Mouse (Mus musculus): ENCODE measurements at regions not wholly inside any gene's neighbourhood (a gene's known extent, or its start where the extent isn't known, plus 50 kb on each side); places are given as distances from the start of the nearest gene placed in this dataset.
A peak's percentile ranks its signal among the peaks of the same experiment; 100 is the strongest.

DNA sequence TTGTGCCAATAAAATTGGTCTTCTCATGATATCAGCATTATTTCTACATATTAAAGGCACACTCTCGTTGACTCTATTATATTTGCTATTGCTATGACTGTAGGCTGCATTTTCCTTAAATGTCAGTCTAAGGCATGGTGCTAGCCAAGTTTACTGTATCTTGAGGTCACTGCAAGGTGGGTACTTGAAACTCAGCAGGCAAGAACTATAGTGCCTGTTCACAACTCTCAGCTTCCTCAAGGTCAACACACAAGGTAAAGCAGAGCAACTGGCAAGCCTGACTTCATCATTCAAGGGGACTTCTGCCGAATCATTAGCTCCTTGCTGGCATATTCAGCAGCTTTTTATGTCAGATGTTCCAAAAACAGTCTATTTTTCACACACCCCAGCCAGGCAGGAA, 667.1 kb upstream of the B3galt2 start:
- no peak overlapping the region for H3K9ac ChIP-seq (ENCODE audit: low read length)
- no peaks in the 10 kb centered on the region for H3K36me3 ChIP-seq (ENCODE audit: control insufficient read depth, insufficient read depth)
- H3K4me1 ChIP-seq (ENCODE audit: control insufficient read depth, insufficient read depth, low read length), result peaks cover 3% of the 10 kb centered on the region; the same call in 1 of the 2 replicates
- WGBS, result 46% methylated on average over 2 of the region's 2 CpGs
- H3K4me3 ChIP-seq (ENCODE audit: low read length), result no peak overlapping the region
- ATAC-seq (replicated peaks; ENCODE audit: extremely low read depth, insufficient read depth, low FRiP score), result no peak; the same call in 1 of the 2 replicates
- H3K27me3 ChIP-seq (ENCODE audit: control insufficient read depth, insufficient read depth, low read length), result no peaks in the 10 kb centered on the region
- H3K9me3 ChIP-seq (replicated peaks; ENCODE audit: control insufficient read depth, low read length), result no peaks in the 10 kb centered on the region
- no peak overlapping the region for H3K27ac ChIP-seq (ENCODE audit: low read length)
- no peak overlapping the region for H3K4me2 ChIP-seq (ENCODE audit: low read depth, low read length)

GRCm38 (mm10) chr1:142982994-142983393, 657.5 kb upstream of the B3galt2 start:
- no peak overlapping the region for H3K27ac ChIP-seq (ENCODE audit: low read length)
- WGBS, result 56% methylated on average over 5 of the region's 5 CpGs
- ATAC-seq (replicated peaks; ENCODE audit: extremely low read depth, insufficient read depth, low FRiP score), result no peak
- H3K27me3 ChIP-seq (ENCODE audit: control insufficient read depth, insufficient read depth, low read length), result no peaks in the 10 kb centered on the region
- no peak overlapping the region for H3K4me2 ChIP-seq (ENCODE audit: low read depth, low read length)
- no peak overlapping the region for H3K4me3 ChIP-seq (ENCODE audit: low read length)
- H3K4me1 ChIP-seq (ENCODE audit: control insufficient read depth, insufficient read depth, low read length), result peaks cover 19% of the 10 kb centered on the region
- no peaks in the 10 kb centered on the region for H3K9me3 ChIP-seq (replicated peaks; ENCODE audit: control insufficient read depth, low read length)
- no peak overlapping the region for H3K9ac ChIP-seq (ENCODE audit: low read length)
- H3K36me3 ChIP-seq (ENCODE audit: control insufficient read depth, insufficient read depth), result no peaks in the 10 kb centered on the region

DNA sequence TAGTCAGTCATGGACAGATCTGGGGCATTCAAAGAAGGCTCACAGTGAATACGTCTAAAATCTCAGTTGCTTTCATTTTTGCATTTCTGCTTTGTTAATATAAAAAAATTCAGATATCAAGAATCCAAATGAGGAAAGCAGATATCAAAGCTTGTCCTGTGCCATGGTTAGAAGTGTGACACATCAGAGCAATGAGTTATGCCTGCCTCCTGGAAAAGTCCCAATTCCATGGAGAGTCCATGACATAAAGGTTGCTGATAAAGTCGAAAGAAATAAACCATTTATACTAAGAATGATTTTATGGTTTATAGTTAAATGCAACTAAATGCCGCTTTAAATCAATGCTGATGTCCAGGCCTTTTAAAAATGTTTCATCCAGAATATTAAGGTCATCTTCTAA, 656.8 kb upstream of the B3galt2 start:
- Histone ChIP-seq H3K9me3 (replicated peaks; ENCODE audit: control insufficient read depth, low read length) (no peaks in the 10 kb centered on the region), H3K4me1 (ENCODE audit: control insufficient read depth, insufficient read depth, low read length) (peaks cover 19% of the 10 kb centered on the region), H3K4me3 (ENCODE audit: low read length) (no peak overlapping the region), H3K36me3 (ENCODE audit: control insufficient read depth, insufficient read depth) (no peaks in the 10 kb centered on the region), H3K4me2 (ENCODE audit: low read depth, low read length) (no peak overlapping the region), H3K27me3 (ENCODE audit: control insufficient read depth, insufficient read depth, low read length) (no peaks in the 10 kb centered on the region), H3K9ac (ENCODE audit: low read length) (no peak overlapping the region), H3K27ac (ENCODE audit: low read length) (no peak overlapping the region)
- 58% methylated on average over 3 of the region's 3 CpGs for WGBS
- ATAC-seq (replicated peaks; ENCODE audit: extremely low read depth, insufficient read depth, low FRiP score), result no peak

GRCm38 (mm10) chr1:142985516-142985915, 654.9 kb upstream of the B3galt2 start:
- 0 out of 2 replicates have a peak, but pooled peaks have one; percentile 18 for ATAC-seq (replicated peaks; ENCODE audit: extremely low read depth, insufficient read depth, low FRiP score)
- H3K4me2 ChIP-seq (ENCODE audit: low read depth, low read length), result no peak overlapping the region
- no peaks in the 10 kb centered on the region for H3K9me3 ChIP-seq (replicated peaks; ENCODE audit: control insufficient read depth, low read length)
- H3K27me3 ChIP-seq (ENCODE audit: control insufficient read depth, insufficient read depth, low read length), result no peaks in the 10 kb centered on the region
- peaks cover 19% of the 10 kb centered on the region for H3K4me1 ChIP-seq (ENCODE audit: control insufficient read depth, insufficient read depth, low read length)
- no peak overlapping the region for H3K27ac ChIP-seq (ENCODE audit: low read length)
- 12% methylated on average over 1 of the region's 1 CpGs for WGBS
- H3K9ac ChIP-seq (ENCODE audit: low read length), result no peak overlapping the region
- H3K36me3 ChIP-seq (ENCODE audit: control insufficient read depth, insufficient read depth), result no peaks in the 10 kb centered on the region
- H3K4me3 ChIP-seq (ENCODE audit: low read length), result no peak overlapping the region

DNA sequence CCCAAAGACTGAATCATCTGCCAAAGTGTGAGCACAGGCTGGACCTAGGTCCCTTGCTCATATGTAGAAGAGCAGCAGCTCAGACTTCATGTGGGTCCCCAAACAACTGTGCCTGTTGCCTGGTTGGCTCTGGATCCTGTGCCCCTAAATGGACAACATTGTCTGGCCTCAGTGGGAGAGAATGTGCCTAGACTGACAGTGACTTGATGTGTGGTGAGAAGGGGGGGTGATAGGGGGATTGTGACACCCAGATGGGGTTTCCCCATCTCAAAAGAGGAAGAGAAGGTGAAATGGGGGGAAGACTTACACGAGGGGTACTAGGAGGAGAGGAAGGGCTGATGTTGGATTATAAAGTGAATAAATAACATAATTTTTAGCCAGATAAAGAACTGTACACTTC, 640.2 kb upstream of the B3galt2 start:
- Histone ChIP-seq H3K27me3 (ENCODE audit: control insufficient read depth, insufficient read depth, low read length) (no peaks in the 10 kb centered on the region), H3K9ac (ENCODE audit: low read length) (no peak overlapping the region), H3K27ac (ENCODE audit: low read length) (no peak overlapping the region), H3K36me3 (ENCODE audit: control insufficient read depth, insufficient read depth) (no peaks in the 10 kb centered on the region), H3K4me2 (ENCODE audit: low read depth, low read length) (no peak overlapping the region), H3K9me3 (replicated peaks; ENCODE audit: control insufficient read depth, low read length) (no peaks in the 10 kb centered on the region), H3K4me3 (ENCODE audit: low read length) (no peak overlapping the region), H3K4me1 (ENCODE audit: control insufficient read depth, insufficient read depth, low read length) (no peaks in the 10 kb centered on the region)
- no peak for ATAC-seq (replicated peaks; ENCODE audit: extremely low read depth, insufficient read depth, low FRiP score)
- 48% methylated on average over 1 of the region's 1 CpGs for WGBS

DNA sequence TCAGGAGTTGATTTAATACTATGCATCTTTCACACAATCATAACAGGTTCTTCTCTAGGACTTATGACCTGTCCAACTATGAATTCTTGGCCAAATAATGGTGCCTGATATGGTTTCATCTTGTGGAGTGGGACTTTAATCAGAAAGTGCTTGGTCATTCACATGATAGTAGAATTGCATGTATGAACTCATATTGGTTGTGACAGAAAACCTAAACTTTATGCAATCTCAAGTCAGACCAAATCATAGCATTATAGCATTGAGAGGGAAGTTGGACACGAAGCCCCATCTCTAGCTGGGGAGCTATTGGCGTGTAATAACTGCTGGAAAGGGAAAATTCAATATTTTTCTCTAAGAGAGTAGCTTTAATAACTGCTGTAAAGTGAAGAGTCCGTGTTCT, 639.4 kb upstream of the B3galt2 start:
- Histone ChIP-seq H3K36me3 (ENCODE audit: control insufficient read depth, insufficient read depth) (no peaks in the 10 kb centered on the region), H3K4me3 (ENCODE audit: low read length) (no peak overlapping the region), H3K9me3 (replicated peaks; ENCODE audit: control insufficient read depth, low read length) (no peaks in the 10 kb centered on the region), H3K9ac (ENCODE audit: low read length) (no peak overlapping the region), H3K27ac (ENCODE audit: low read length) (no peak overlapping the region), H3K4me2 (ENCODE audit: low read depth, low read length) (no peak overlapping the region), H3K27me3 (ENCODE audit: control insufficient read depth, insufficient read depth, low read length) (no peaks in the 10 kb centered on the region), H3K4me1 (ENCODE audit: control insufficient read depth, insufficient read depth, low read length) (no peaks in the 10 kb centered on the region)
- ATAC-seq (replicated peaks; ENCODE audit: extremely low read depth, insufficient read depth, low FRiP score), result no peak
- 76% methylated on average over 3 of the region's 3 CpGs for WGBS

GRCm38 (mm10) chr1:143006045-143006444, 634.4 kb upstream of the B3galt2 start:
- no peaks in the 10 kb centered on the region for H3K36me3 ChIP-seq (ENCODE audit: control insufficient read depth, insufficient read depth)
- H3K4me2 ChIP-seq (ENCODE audit: low read depth, low read length), result no peak overlapping the region
- no peak overlapping the region for H3K9ac ChIP-seq (ENCODE audit: low read length)
- no peak overlapping the region for H3K4me3 ChIP-seq (ENCODE audit: low read length)
- no peaks in the 10 kb centered on the region for H3K4me1 ChIP-seq (ENCODE audit: control insufficient read depth, insufficient read depth, low read length)
- WGBS, result 70% methylated on average over 3 of the region's 3 CpGs
- no peaks in the 10 kb centered on the region for H3K27me3 ChIP-seq (ENCODE audit: control insufficient read depth, insufficient read depth, low read length)
- no peak for ATAC-seq (replicated peaks; ENCODE audit: extremely low read depth, insufficient read depth, low FRiP score)
- no peak overlapping the region for H3K27ac ChIP-seq (ENCODE audit: low read length)
- no peaks in the 10 kb centered on the region for H3K9me3 ChIP-seq (replicated peaks; ENCODE audit: control insufficient read depth, low read length)

- no peaks in the 10 kb centered on the region for H3K4me1 ChIP-seq (ENCODE audit: control insufficient read depth, insufficient read depth, low read length)
- H3K27me3 ChIP-seq (ENCODE audit: control insufficient read depth, insufficient read depth, low read length), result no peaks in the 10 kb centered on the region
- H3K4me2 ChIP-seq (ENCODE audit: low read depth, low read length), result no peak overlapping the region
- no peaks in the 10 kb centered on the region for H3K9me3 ChIP-seq (replicated peaks; ENCODE audit: control insufficient read depth, low read length)
- no peaks in the 10 kb centered on the region for H3K36me3 ChIP-seq (ENCODE audit: control insufficient read depth, insufficient read depth)
- 68% methylated on average over 2 of the region's 2 CpGs for whole genome bisulfite sequencing
- H3K27ac ChIP-seq (ENCODE audit: low read length), result no peak overlapping the region
- H3K4me3 ChIP-seq (ENCODE audit: low read length), result no peak overlapping the region
- ATAC-seq (replicated peaks; ENCODE audit: extremely low read depth, insufficient read depth, low FRiP score), result no peak
- no peak overlapping the region for H3K9ac ChIP-seq (ENCODE audit: low read length)
Measured at GRCm38 (mm10) chr1:143019982-143020381, 620.5 kb upstream of the B3galt2 start.

GRCm38 (mm10) chr1:143053161-143053560, 587.3 kb upstream of the B3galt2 start:
- Histone ChIP-seq H3K9ac (ENCODE audit: low read length) (no peak overlapping the region), H3K4me3 (ENCODE audit: low read length) (no peak overlapping the region), H3K4me1 (ENCODE audit: control insufficient read depth, insufficient read depth, low read length) (no peaks in the 10 kb centered on the region), H3K4me2 (ENCODE audit: low read depth, low read length) (no peak overlapping the region), H3K36me3 (ENCODE audit: control insufficient read depth, insufficient read depth) (no peaks in the 10 kb centered on the region), H3K9me3 (replicated peaks; ENCODE audit: control insufficient read depth, low read length) (no peaks in the 10 kb centered on the region), H3K27me3 (ENCODE audit: control insufficient read depth, insufficient read depth, low read length) (no peaks in the 10 kb centered on the region), H3K27ac (ENCODE audit: low read length) (no peak overlapping the region)
- WGBS, result 71% methylated on average over 2 of the region's 2 CpGs
- ATAC-seq (replicated peaks; ENCODE audit: extremely low read depth, insufficient read depth, low FRiP score), result no peak

DNA sequence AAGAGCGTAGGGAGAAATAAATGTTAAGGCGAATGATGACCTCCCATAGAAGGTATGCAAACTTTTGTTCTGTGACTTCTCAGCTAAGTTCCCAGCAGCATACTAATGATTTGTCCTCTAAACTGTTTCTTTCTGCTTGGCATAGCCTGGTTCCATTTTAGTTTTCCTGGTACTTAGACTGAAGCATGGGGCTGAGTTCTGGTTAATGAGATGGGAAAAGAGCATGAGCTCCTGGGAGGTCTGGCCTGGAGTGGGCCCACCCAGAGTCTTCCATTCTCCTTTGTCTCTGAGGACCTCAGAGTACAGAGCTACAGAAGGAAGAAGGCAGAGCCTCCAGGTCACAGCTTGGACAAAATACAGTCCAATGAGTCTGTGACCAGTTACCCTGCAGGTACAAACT, 586.9 kb upstream of the B3galt2 start:
- H3K9ac ChIP-seq (ENCODE audit: low read length), result no peak overlapping the region
- WGBS, result 89% methylated on average over 2 of the region's 2 CpGs
- no peaks in the 10 kb centered on the region for H3K27me3 ChIP-seq (ENCODE audit: control insufficient read depth, insufficient read depth, low read length)
- H3K9me3 ChIP-seq (replicated peaks; ENCODE audit: control insufficient read depth, low read length), result no peaks in the 10 kb centered on the region
- no peak overlapping the region for H3K27ac ChIP-seq (ENCODE audit: low read length)
- H3K4me3 ChIP-seq (ENCODE audit: low read length), result no peak overlapping the region
- H3K36me3 ChIP-seq (ENCODE audit: control insufficient read depth, insufficient read depth), result no peaks in the 10 kb centered on the region
- H3K4me2 ChIP-seq (ENCODE audit: low read depth, low read length), result no peak overlapping the region
- no peaks in the 10 kb centered on the region for H3K4me1 ChIP-seq (ENCODE audit: control insufficient read depth, insufficient read depth, low read length)
- ATAC-seq (replicated peaks; ENCODE audit: extremely low read depth, insufficient read depth, low FRiP score), result no peak
